Mouse (Mus musculus) left cerebral cortex, adult 11 months (tissue): Measurements from ENCODE around the gene Dusp6.

ENCODE experiments used
- DNase-seq: peaks from one replicate; pipeline ENCODE4 v3.0.0; 2022; ENCODE audit warnings: low spot score

Gene Dusp6

GRCm38 (mm10) chr10:99274640-99275039, 11.6 kb downstream of the Dusp6 start:
- DNase-seq: no peak

GRCm38 (mm10) chr10:99279067-99279880, 16.2 kb downstream of the Dusp6 start:
- DNase-seq: no peak

- no peak for DNase-seq
Observed at GRCm38 (mm10) chr10:99283981-99284385, 21.0 kb downstream of the Dusp6 start.

- DNase-seq: no peak
Observed at GRCm38 (mm10) chr10:99284918-99285317, 21.9 kb downstream of the Dusp6 start.

GRCm38 (mm10) chr10:99285759-99286158, 22.7 kb downstream of the Dusp6 start:
- DNase-seq: no peak

- DNase-seq: no peak
Observed at GRCm38 (mm10) chr10:99286213-99286612, 23.2 kb downstream of the Dusp6 start.

- no peak for DNase-seq
Observed at GRCm38 (mm10) chr10:99286787-99287186, 23.8 kb downstream of the Dusp6 start.

GRCm38 (mm10) chr10:99287206-99287605, 24.2 kb downstream of the Dusp6 start:
- no peak for DNase-seq

- no peak for DNase-seq
Observed at GRCm38 (mm10) chr10:99289176-99289575, 26.1 kb downstream of the Dusp6 start.

GRCm38 (mm10) chr10:99293111-99293640, 30.1 kb downstream of the Dusp6 start:
- DNase-seq: no peak

GRCm38 (mm10) chr10:99297721-99298120, 34.7 kb downstream of the Dusp6 start:
- DNase-seq: no peak

GRCm38 (mm10) chr10:99298328-99299295, 35.6 kb downstream of the Dusp6 start:
- DNase-seq: no peak

GRCm38 (mm10) chr10:99299303-99299702, 36.3 kb downstream of the Dusp6 start:
- DNase-seq: no peak

- no peak for DNase-seq
Observed at GRCm38 (mm10) chr10:99302051-99302450, 39.0 kb downstream of the Dusp6 start.

- DNase-seq: no peak
Observed at GRCm38 (mm10) chr10:99308837-99309236, 45.8 kb downstream of the Dusp6 start.

- DNase-seq: peak; percentile 18
Observed at GRCm38 (mm10) chr10:99309617-99310016, 46.6 kb downstream of the Dusp6 start.

- peak; percentile 63 for DNase-seq
Observed at GRCm38 (mm10) chr10:99310204-99310603, 47.2 kb downstream of the Dusp6 start.

GRCm38 (mm10) chr10:99311956-99312355, 48.9 kb downstream of the Dusp6 start:
- DNase-seq: no peak

- DNase-seq: no peak
Observed at GRCm38 (mm10) chr10:99314366-99314765, 51.3 kb downstream of the Dusp6 start.

GRCm38 (mm10) chr10:99317057-99317456, 54.0 kb downstream of the Dusp6 start:
- DNase-seq: no peak
